Mouse (Mus musculus) intestine, postnatal 0 days (tissue): ENCODE results near the gene Slc22a23. TPM values are rescaled to one million over a fixed set of nuclear protein-coding genes. Genes with fewer than 3 reads are reported as not detected.

Experiments used
- ATAC-seq: fragments of 200-750 bp; cut with Nextera tagmentation; 2 replicates; pipeline ENCODE4 v1.8.0; 2017; ENCODE audit warnings: mild to moderate bottlenecking, moderate TSS enrichment, moderate library complexity
- H3K27ac ChIP-seq: fragments of 300-500 bp; sonication (generic); 2 replicates; pipeline ENCODE4 v1.5.1; 2014; ENCODE audit warnings: mild to moderate bottlenecking, low read depth, low read length, moderate library complexity
- H3K27me3 ChIP-seq: fragments of 300-500 bp; sonication (generic); replicated peaks from 2 replicates; pipeline ENCODE4 v1.6.1; 2014; ENCODE audit warnings: low read length, mixed read lengths; ENCODE audit not compliant: control insufficient read depth, insufficient read depth
- H3K36me3 ChIP-seq: fragments of 300-500 bp; sonication (generic); 2 replicates; pipeline ENCODE4 v1.6.1; 2014; ENCODE audit warnings: mild to moderate bottlenecking, moderate library complexity; ENCODE audit not compliant: control insufficient read depth, insufficient read depth
- H3K4me1 ChIP-seq: fragments of 300-500 bp; sonication (generic); replicated peaks from 2 replicates; pipeline ENCODE4 v1.6.1; 2014; ENCODE audit warnings: antibody characterized with exemption, low read length, mixed read lengths; ENCODE audit not compliant: control insufficient read depth, insufficient read depth
- H3K4me2 ChIP-seq: fragments of 300-500 bp; sonication (generic); replicated peaks from 2 replicates; pipeline ENCODE4 v1.6.1; 2014; ENCODE audit warnings: low read depth, mild to moderate bottlenecking, moderate library complexity
- H3K4me3 ChIP-seq: fragments of 300-500 bp; sonication (generic); 2 replicates; pipeline ENCODE4 v1.5.1; 2014; ENCODE audit warnings: low read depth, low read length
- H3K9ac ChIP-seq: fragments of 300-500 bp; sonication (generic); 2 replicates; pipeline ENCODE4 v1.6.1; 2014; ENCODE audit warnings: mild to moderate bottlenecking, low read depth, low read length
- H3K9me3 ChIP-seq: fragments of 300-500 bp; sonication (generic); 2 replicates; pipeline ENCODE4 v1.6.1; 2016; ENCODE audit warnings: mixed run types; ENCODE audit not compliant: control insufficient read depth
- CTCF ChIP-seq: sonication (generic); IDR thresholded peaks from 2 replicates; pipeline ENCODE4 v1.5.1; 2016; ENCODE audit warnings: low read depth, mild to moderate bottlenecking, control low read depth, antibody characterized with exemption, moderate library complexity
- WGBS: fragments of 180-500 bp; shearing (Covaris S2); extraction: QIAGEN DNeasy Blood & Tissue Kit; methylation state at CpG from one replicate; pipeline ENCODE4 v1.1.7; 2014; 5-methylcytosine and 5-hydroxymethylcytosine counted together
- polyA plus RNA-seq: library from polyadenylated mRNA; unstranded; fragments of >200 nt; fragmentation: Nextera tagmentation; extraction: Ambion mirVana; gene quantifications from 2 replicates; pipeline ENCODE4 v1.2.1, GENCODE M21; 2015

Slc22a23 gene
- polyA plus RNA-seq, 1 experiment from 2014 or later = 3.4 TPM

- Histone ChIP-seq H3K4me1 (peaks cover 2% of the 10 kb centered on the region; the same call in 1 of the 2 replicates), H3K27ac (no peak overlapping the region), H3K4me2 (no peak overlapping the region), H3K36me3 (no peaks in the 10 kb centered on the region; the same call in 1 of the 2 replicates), H3K9ac (no peak overlapping the region), H3K4me3 (no peak overlapping the region), H3K9me3 (no peaks in the 10 kb centered on the region), H3K27me3 (no peaks in the 10 kb centered on the region)
- 75% methylated on average over 5 of the region's 5 CpGs for WGBS
- ATAC-seq = no peak
- no peak for TF ChIP-seq CTCF
Observed at GRCm38 (mm10) chr13:34298674-34299073, 46.3 kb downstream of the Slc22a23 start.

GRCm38 (mm10) chr13:34298061-34298460 is 46.9 kb downstream of the Slc22a23 start:
- no peak overlapping the region for H3K27ac ChIP-seq
- H3K9ac ChIP-seq = no peak overlapping the region
- H3K4me2 ChIP-seq = no peak overlapping the region
- TF ChIP-seq CTCF = no peak
- H3K9me3 ChIP-seq = no peaks in the 10 kb centered on the region
- no peak for ATAC-seq
- no peaks in the 10 kb centered on the region for H3K27me3 ChIP-seq
- no peaks in the 10 kb centered on the region; the same call in 1 of the 2 replicates for H3K36me3 ChIP-seq
- 77% methylated on average over 6 of the region's 6 CpGs for WGBS
- peaks cover 2% of the 10 kb centered on the region; the same call in 1 of the 2 replicates for H3K4me1 ChIP-seq
- no peak overlapping the region for H3K4me3 ChIP-seq

DNA sequence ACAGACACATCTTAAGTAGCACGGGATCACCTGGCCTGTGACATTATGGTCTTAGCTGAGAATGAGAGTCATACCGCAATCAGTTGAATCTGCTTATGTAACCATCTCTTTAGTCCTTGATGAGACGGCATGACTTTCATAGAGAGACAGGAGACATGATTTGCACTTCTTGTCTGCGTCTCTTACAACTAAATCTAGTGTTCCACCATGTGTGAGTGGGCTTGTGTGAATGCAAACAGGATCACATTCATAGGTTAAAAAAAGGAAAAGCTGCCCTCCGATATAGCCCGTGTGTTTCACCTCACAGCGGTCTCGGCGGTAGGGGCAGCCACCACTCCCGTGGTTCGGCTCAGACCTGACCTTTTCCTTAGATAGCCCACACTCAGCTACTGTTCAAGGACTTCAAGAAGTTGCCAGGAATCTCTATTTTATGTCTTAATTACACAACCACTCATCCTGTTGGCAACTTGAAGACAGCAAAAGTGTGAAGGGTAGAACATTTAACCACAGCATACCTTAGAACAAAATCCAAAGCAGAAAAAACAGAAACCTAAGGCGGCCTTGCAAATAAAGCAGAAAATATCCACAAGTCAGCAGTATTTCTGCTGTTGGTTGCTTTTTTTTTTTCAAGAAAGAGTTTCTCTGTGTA is 49.1 kb downstream of the Slc22a23 start:
- Histone ChIP-seq H3K9me3 (no peaks in the 10 kb centered on the region), H3K36me3 (no peaks in the 10 kb centered on the region; the same call in 1 of the 2 replicates), H3K9ac (no peak overlapping the region), H3K4me1 (no peaks in the 10 kb centered on the region), H3K27me3 (no peaks in the 10 kb centered on the region), H3K27ac (no peak overlapping the region), H3K4me2 (no peak overlapping the region), H3K4me3 (no peak overlapping the region)
- ATAC-seq = no peak
- 84% methylated on average over 12 of the region's 12 CpGs for whole genome bisulfite sequencing
- no peak for TF ChIP-seq CTCF

DNA sequence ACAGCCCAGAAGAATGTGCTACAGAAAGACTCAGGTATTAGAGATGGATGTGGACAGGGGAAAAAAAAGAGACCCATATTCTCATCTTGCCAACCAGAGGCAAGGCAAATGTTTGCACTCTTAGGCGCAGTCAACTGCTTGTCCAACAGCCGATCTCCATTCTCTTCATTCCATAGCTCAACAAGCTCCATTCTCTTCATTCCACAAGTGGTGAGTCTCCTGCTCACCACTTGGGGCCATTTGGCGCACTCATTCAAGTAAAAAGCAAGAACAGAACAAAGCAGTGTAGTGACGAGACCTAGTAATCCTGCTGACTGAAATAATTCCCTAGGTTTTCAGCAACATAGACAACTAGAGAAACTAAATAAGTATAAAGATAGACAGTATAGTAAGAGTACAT is 50.8 kb downstream of the Slc22a23 start:
- 71% methylated on average over 4 of the region's 4 CpGs for WGBS
- no peak for ATAC-seq
- H3K4me2 ChIP-seq = no peak overlapping the region

DNA sequence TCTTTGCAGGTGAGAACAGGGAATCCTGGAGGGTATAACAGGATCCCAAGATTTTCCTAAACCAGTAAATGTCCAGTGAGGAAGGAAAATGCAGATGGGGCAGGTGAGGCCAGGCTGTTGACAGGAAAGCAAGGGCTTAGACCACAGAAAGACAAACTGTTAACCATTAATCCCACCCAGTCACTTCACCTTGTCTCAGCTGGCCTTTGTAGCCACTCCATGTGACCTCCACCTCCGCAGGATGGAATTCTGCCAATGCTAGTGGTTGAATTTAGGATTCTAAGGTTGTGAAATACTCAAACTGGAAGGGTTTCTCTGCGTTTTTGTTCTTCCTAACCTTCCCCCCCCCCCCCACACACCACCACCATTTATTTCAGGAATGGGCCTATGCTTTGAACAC is 52.9 kb downstream of the Slc22a23 start:
- Histone ChIP-seq H3K27ac (no peak overlapping the region), H3K36me3 (no peaks in the 10 kb centered on the region; the same call in 1 of the 2 replicates), H3K4me3 (no peak overlapping the region), H3K4me1 (no peaks in the 10 kb centered on the region), H3K9me3 (no peaks in the 10 kb centered on the region), H3K4me2 (no peak overlapping the region), H3K27me3 (no peaks in the 10 kb centered on the region), H3K9ac (no peak overlapping the region)
- WGBS = 51% methylated on average over 2 of the region's 2 CpGs
- ATAC-seq = no peak
- TF ChIP-seq CTCF = no peak

More for the DNA sequence above, 50.8 kb downstream of the Slc22a23 start:
- no peaks in the 10 kb centered on the region for H3K4me1 ChIP-seq
- H3K4me3 ChIP-seq = no peak overlapping the region
- TF ChIP-seq CTCF = peak; percentile 46
- H3K27me3 ChIP-seq = no peaks in the 10 kb centered on the region
- no peaks in the 10 kb centered on the region; the same call in 1 of the 2 replicates for H3K36me3 ChIP-seq
- H3K9me3 ChIP-seq = no peaks in the 10 kb centered on the region
- no peak overlapping the region for H3K27ac ChIP-seq
- no peak overlapping the region for H3K9ac ChIP-seq

GRCm38 (mm10) chr13:34290346-34290745 is 54.6 kb downstream of the Slc22a23 start:
- H3K27ac ChIP-seq = no peak overlapping the region
- WGBS = 53% methylated on average over 1 of the region's 1 CpGs
- no peaks in the 10 kb centered on the region for H3K27me3 ChIP-seq
- no peaks in the 10 kb centered on the region for H3K9me3 ChIP-seq
- peak; percentile 78 for ATAC-seq
- H3K4me1 ChIP-seq = no peaks in the 10 kb centered on the region
- TF ChIP-seq CTCF = no peak
- H3K36me3 ChIP-seq = no peaks in the 10 kb centered on the region
- H3K4me2 ChIP-seq = no peak overlapping the region
- no peak overlapping the region for H3K4me3 ChIP-seq
- no peak overlapping the region for H3K9ac ChIP-seq
